Mouse (Mus musculus) hindbrain, embryonic 12.5 days (tissue): ENCODE data around the gene Ctnna2. TPM values are rescaled to one million over a fixed set of nuclear protein-coding genes. Genes with fewer than 3 reads are reported as not detected.

Source experiments
- ATAC-seq: fragments of 200-750 bp; cut with Nextera tagmentation; 2 replicates; pipeline ENCODE4 v1.8.0; 2017; ENCODE audit warnings: moderate TSS enrichment; ENCODE audit not compliant: low FRiP score
- H3K27ac ChIP-seq: fragments of 300-500 bp; sonication (generic); 2 replicates; pipeline ENCODE4 v1.5.1; 2016; ENCODE audit warnings: mild to moderate bottlenecking
- H3K27me3 ChIP-seq: fragments of 300-500 bp; sonication (generic); 2 replicates; pipeline ENCODE4 v1.6.1; 2016; ENCODE audit warnings: mild to moderate bottlenecking
- H3K36me3 ChIP-seq: fragments of 300-500 bp; sonication (generic); 2 replicates; pipeline ENCODE4 v1.6.1; 2016; ENCODE audit warnings: mild to moderate bottlenecking
- H3K4me1 ChIP-seq: fragments of 300-500 bp; sonication (generic); 2 replicates; pipeline ENCODE4 v1.6.1; 2016
- H3K4me2 ChIP-seq: fragments of 300-500 bp; sonication (generic); replicated peaks from 2 replicates; pipeline ENCODE4 v1.6.1; 2016; ENCODE audit warnings: mild to moderate bottlenecking
- H3K4me3 ChIP-seq: fragments of 300-500 bp; sonication (generic); 2 replicates; pipeline ENCODE4 v1.5.1; 2016; ENCODE audit warnings: mild to moderate bottlenecking
- H3K9ac ChIP-seq: fragments of 300-500 bp; sonication (generic); 2 replicates; pipeline ENCODE4 v1.6.1; 2016; ENCODE audit warnings: mild to moderate bottlenecking, moderate library complexity
- H3K9me3 ChIP-seq: fragments of 300-500 bp; sonication (generic); replicated peaks from 2 replicates; pipeline ENCODE4 v1.6.1; 2016; ENCODE audit warnings: mild to moderate bottlenecking
- WGBS: fragments of 180-500 bp; shearing (Covaris S2); methylation state at CpG from one replicate; pipeline ENCODE4 v1.1.7; 2016; 5-methylcytosine and 5-hydroxymethylcytosine counted together
- polyA plus RNA-seq: library from polyadenylated mRNA; unstranded; fragments of >200 nt; fragmentation: Nextera tagmentation; extraction: Ambion mirVana; gene quantifications from 2 replicates; pipeline ENCODE4 v1.2.1, GENCODE M21; 2016

Gene Ctnna2
- polyA plus RNA-seq: 96.8 and 98.5 TPM in 2 replicates

DNA sequence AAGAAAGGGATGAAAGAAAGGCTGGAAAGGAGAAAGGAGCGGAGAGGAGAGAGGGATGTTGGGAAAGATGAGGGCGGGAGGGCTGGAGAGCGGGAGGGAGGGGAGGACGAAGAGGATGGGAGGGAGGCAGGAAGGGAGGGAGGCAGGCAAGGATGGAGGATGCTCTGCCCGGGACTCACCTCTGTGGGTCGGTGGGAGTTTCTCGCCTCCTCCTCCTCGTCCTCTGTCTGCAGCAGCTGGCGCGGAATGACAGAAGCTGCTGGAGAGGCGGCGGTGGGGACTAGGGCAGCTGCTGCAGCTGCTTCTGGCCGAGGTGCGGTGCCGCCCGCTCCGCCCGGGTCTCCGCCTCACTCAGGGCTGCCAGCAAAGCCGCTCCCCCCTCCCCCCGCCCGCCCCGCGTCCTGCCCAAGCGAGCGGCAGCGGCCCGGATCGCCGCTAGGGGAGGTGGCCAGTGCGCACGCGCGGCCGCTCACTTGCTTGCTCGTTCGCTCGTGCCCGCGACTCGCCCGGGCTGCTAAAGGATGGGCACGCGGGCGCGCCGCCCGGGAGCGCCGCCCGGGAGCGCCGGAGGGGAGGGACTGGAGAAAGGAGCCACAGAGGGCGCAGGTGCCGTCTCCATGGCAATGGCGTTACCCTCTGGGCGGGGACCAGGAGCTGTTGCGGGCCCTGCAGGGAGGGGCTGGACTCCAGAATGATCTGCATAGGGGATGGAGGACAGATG lies at the start of gene Ctnna2:
Ctnna2 (minus strand) TSS at position 459 of the 721 bp plus-strand sequence.
- under 1% methylated on average over 43 of the region's 58 CpGs for WGBS
- Histone ChIP-seq H3K9me3 (no peaks in the 10 kb centered on the region), H3K4me2 (peak within 1 kb of the TSS; percentile 57)

DNA sequence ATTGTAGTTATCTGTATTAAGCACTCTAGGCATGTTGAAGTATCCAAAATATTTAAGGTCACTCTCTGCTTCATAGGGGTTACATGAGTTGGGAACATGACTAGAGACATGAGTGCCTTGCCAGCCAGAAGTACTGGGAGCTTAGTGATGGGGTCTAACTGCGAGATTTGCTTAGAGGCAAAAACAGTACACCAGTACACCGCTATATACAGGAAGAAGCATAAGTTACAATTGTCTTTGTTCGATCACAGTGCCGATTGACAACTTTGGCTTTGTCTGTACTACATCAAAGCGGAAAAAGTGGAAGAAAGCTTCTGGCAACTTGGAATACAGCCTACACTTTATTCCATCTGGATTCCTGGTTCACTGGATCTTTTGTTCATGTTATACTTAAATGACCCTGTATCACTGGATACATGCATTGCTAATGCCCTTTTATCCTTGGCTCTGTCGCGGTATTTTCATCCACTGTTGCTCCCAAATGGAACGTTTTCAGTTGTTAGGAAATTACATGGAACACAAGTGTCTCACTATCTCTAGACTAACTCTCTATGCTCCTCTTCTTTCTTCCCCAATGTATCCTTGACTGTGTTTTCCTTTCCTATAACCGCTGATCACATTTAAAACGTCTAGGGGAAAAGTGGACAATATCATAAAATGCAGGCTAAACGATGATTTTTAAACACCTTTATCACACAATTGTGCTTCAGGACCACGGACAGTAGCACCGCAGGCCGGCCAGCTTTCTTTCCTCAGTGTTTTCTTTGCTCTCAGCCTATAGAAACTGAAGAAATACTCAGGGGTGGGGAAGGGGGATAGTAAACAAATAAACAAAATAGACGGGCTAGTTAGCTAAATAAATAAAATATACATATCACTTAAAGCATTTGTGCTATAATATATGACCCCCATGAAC lies 896 bp upstream of the Ctnna2 start:
- 8% methylated on average over 15 of the region's 15 CpGs for WGBS
- Histone ChIP-seq H3K9ac (no peak overlapping the region), H3K36me3 (no peaks in the 10 kb centered on the region), H3K27ac (peak overlapping the region; percentile 95; the same call in 1 of the 2 replicates), H3K4me1 (peaks cover 25% of the 10 kb centered on the region), H3K9me3 (no peaks in the 10 kb centered on the region), H3K4me3 (peak overlapping the region; percentile 65), H3K27me3 (no peaks in the 10 kb centered on the region), H3K4me2 (peak overlapping the region; percentile 57)
- ATAC-seq: peak; percentile 38; the same call in 1 of the 2 replicates

More for the DNA sequence above, at the start of gene Ctnna2:
- Histone ChIP-seq H3K27me3 (no peaks in the 10 kb centered on the region), H3K36me3 (no peaks in the 10 kb centered on the region), H3K27ac (peak within 1 kb of the TSS; percentile 95), H3K9ac (peak within 1 kb of the TSS; percentile 77), H3K4me3 (peak within 1 kb of the TSS; percentile 65), H3K4me1 (peaks cover 25% of the 10 kb centered on the region)
- ATAC-seq: peak; percentile 98

DNA sequence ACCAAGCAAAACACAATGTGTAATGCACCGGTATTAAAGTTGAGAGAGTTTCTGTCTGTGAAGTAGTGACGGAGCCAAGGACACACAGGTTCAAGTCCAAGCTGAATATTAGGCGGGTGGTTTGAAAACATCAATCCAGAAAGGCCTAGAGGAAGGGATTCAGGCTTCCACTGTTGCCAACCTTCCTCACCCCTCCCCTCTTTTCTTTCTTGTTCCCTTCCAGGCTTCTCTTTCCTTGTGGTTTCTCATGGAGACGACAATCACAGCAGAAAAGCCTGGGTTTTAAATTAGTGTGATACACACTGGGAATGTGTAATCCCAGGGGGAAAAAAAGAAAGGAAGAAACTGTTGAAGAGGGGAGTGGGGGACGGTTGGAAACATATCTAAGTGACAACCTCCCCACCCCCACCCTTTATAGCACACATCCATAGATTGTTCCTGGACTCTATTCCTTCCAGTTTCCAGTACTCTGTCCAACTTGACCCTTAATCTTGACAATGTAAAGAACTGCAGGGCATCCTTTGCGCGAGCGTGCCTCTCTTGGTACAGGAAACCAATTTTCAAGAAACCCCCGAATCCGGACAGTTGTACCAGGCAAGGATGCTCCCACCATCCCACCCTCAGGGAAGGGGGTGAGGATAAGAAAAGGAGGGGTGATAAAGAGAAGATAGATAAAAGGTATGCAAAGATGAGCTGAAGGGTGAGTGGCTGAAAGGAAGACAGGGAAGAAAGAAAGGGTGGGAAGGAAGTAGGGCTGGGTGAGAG lies 841 bp downstream of the Ctnna2 start:
- peak overlapping the region; percentile 77 for H3K9ac ChIP-seq
- H3K4me3 ChIP-seq: peak overlapping the region; percentile 65
- peaks cover 25% of the 10 kb centered on the region for H3K4me1 ChIP-seq
- peak overlapping the region; percentile 57 for H3K4me2 ChIP-seq
- 12% methylated on average over 10 of the region's 10 CpGs for WGBS
- H3K36me3 ChIP-seq: no peaks in the 10 kb centered on the region
- H3K9me3 ChIP-seq: no peaks in the 10 kb centered on the region
- no peaks in the 10 kb centered on the region for H3K27me3 ChIP-seq
- H3K27ac ChIP-seq: peak overlapping the region; percentile 95
- ATAC-seq: peak; percentile 36

DNA sequence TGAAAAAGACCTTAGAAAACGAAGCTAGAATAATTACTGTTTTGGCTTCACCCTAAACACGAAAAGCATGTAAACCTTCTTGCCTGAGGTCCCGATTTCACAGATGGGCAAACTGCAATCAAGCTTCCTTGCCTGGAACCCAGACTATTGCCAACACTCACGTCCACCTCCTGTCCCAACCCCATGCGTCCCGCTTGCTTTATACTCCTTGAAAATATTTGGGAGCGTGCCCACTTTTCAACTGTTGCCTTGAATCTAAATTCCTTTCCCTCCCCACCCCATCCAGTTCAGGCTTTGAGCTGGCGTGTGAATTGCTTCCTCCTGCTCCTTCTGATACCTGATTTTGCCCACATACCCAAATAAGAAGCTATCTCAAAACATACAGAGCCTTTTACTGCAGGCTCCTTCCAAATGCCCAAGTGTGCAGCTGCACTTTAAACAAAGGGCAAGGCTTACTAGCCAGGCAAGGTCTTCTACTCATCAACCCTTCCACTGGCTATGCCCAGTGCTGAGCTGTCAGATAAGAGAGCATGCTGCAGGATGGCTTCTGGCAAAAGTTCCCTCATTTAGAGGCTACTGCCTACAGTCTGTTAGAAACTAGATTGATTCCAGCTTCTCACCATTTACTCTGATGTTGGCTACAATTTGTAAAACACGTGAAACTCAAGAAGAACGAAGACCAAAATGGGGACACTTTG lies 8.8 kb downstream of the Ctnna2 start:
- Histone ChIP-seq H3K4me2 (no peak overlapping the region; the same call in 1 of the 2 replicates), H3K27ac (peak overlapping the region; percentile 58; the same call in 1 of the 2 replicates)
- peak; percentile 57; the same call in 1 of the 2 replicates for ATAC-seq

DNA sequence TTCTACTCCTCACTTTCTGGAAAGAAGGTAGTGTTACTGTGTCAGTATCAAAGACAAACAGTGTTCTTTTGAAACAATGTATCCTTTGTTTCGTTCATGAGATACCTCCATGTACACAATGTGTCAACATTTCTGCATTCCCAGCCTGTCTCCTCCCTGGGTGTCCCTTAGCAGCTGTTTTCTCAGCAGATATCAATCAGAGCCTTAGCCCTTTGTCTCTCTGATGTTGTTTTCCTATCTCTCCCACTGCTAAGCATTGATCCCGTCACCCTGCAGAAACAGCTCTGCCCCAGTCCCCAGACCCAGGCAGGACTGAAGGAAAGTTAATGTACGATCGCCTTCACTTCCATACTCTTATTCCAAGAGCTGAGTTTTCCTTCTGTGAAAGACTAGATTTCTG lies 9.7 kb downstream of the Ctnna2 start:
- Histone ChIP-seq H3K27me3 (no peaks in the 10 kb centered on the region), H3K36me3 (no peaks in the 10 kb centered on the region), H3K9me3 (no peaks in the 10 kb centered on the region), H3K9ac (no peak overlapping the region), H3K4me3 (no peak overlapping the region), H3K27ac (peak overlapping the region; percentile 62), H3K4me2 (peak overlapping the region; percentile 19; the same call in 1 of the 2 replicates), H3K4me1 (peaks cover 14% of the 10 kb centered on the region)
- peak; percentile 67 for ATAC-seq
- WGBS: 24% methylated on average over 4 of the region's 4 CpGs

More for the DNA sequence above, 8.8 kb downstream of the Ctnna2 start:
- H3K9me3 ChIP-seq: no peaks in the 10 kb centered on the region
- no peak overlapping the region for H3K4me3 ChIP-seq
- no peaks in the 10 kb centered on the region for H3K36me3 ChIP-seq
- H3K4me1 ChIP-seq: peaks cover 14% of the 10 kb centered on the region
- H3K9ac ChIP-seq: no peak overlapping the region
- no peaks in the 10 kb centered on the region for H3K27me3 ChIP-seq
- WGBS: 56% methylated on average over 10 of the region's 10 CpGs

DNA sequence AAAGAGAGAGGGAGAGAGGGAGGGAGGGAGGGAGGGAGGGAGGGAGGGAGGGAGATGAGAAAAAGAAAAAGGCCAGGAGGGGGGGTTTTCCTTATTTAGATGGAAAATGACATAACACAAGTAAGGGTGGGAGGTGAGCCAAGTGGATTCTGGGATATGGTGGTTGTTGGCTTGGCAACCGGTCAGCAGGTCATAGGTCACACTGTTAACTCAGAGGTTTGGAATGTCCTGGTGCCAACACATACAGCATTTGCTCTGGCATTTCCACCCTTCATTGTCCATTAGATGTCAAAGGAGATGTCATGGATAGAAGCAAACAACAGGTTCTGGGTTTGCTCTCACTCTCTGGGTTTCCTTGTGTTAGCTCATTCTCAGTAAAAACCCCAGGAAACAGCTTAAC lies 17.5 kb downstream of the Ctnna2 start:
- Histone ChIP-seq H3K4me3 (no peak overlapping the region), H3K36me3 (no peaks in the 10 kb centered on the region), H3K4me2 (no peak overlapping the region), H3K27ac (no peak overlapping the region), H3K27me3 (no peaks in the 10 kb centered on the region), H3K9me3 (no peaks in the 10 kb centered on the region), H3K9ac (no peak overlapping the region), H3K4me1 (0 out of 2 replicates have a peak, but pooled peaks cover 2% of the 10 kb centered on the region)
- no peak for ATAC-seq
- whole genome bisulfite sequencing: 62% methylated on average over 1 of the region's 1 CpGs

DNA sequence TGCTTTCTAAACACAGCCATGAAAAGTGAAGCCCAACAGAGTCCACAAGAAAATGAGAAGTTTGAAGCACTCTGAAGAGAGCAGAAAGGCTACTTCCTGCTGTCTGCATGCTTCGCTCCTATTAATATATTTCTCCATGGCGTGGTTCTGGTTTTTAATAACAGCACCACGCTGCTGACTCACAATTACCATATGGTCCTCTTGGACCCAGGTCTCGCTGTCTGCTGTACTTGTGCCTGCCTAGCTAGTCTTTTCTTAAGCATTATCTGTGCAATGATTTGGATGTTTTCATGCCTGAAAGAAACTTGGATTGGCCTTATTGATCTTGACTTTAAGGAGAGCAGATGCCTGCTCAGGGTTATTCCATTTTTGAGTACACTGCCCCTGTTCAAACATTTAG lies 28.2 kb downstream of the Ctnna2 start:
- Histone ChIP-seq H3K4me3 (no peak overlapping the region), H3K9me3 (no peaks in the 10 kb centered on the region), H3K27ac (no peak overlapping the region), H3K36me3 (no peaks in the 10 kb centered on the region), H3K4me2 (no peak overlapping the region), H3K4me1 (peaks cover 2% of the 10 kb centered on the region; the same call in 1 of the 2 replicates), H3K27me3 (no peaks in the 10 kb centered on the region), H3K9ac (no peak overlapping the region)
- no peak for ATAC-seq
- 75% methylated on average over 4 of the region's 4 CpGs for WGBS

DNA sequence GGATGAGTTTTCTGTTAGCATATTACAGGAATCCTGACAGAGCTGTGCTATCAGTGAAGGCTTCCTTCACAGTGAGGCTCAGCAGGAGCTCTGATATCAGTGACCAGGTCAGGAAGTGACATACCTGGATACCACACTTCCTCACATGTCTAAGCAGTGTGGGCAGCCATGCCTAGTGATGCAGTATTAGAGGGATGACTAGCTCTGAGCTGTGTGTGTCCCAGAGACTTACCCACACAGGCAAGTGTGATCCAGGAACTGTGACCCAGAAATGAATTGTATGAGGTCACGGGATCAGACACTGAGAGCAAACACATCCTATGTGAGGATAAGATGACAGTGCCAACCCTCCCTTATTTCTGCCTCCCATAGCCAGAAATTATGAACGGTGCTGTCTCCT lies 28.8 kb downstream of the Ctnna2 start:
- Histone ChIP-seq H3K4me1 (peaks cover 2% of the 10 kb centered on the region; the same call in 1 of the 2 replicates), H3K9me3 (no peaks in the 10 kb centered on the region), H3K27ac (no peak overlapping the region), H3K4me2 (no peak overlapping the region), H3K4me3 (no peak overlapping the region), H3K27me3 (no peaks in the 10 kb centered on the region), H3K36me3 (no peaks in the 10 kb centered on the region), H3K9ac (no peak overlapping the region)
- no peak for ATAC-seq
- WGBS: 85% methylated on average over 2 of the region's 2 CpGs

DNA sequence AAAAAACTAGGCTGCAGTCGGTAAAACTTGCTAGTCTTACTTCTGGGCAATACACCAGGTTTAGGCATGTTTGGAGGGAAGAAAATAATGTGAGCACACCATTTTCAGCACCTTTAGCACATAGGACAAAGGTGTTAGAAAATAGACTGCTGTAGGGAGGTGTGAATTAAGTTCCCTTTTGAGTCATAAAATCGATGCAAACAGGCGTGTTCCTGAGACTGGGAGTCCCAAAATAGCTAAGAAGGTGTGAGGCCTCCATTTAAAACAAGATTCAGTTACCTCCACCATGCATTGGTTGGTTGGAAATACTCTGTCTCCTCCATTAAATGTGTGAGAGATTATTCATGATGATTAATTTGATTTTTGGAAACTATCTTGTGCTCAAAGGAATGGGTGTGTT lies 50.1 kb downstream of the Ctnna2 start:
- Histone ChIP-seq H3K4me2 (no peak overlapping the region), H3K36me3 (no peaks in the 10 kb centered on the region), H3K4me3 (no peak overlapping the region), H3K27ac (no peak overlapping the region), H3K9ac (no peak overlapping the region), H3K9me3 (no peaks in the 10 kb centered on the region), H3K27me3 (no peaks in the 10 kb centered on the region), H3K4me1 (no peaks in the 10 kb centered on the region)
- WGBS: 93% methylated on average over 3 of the region's 3 CpGs
- no peak for ATAC-seq

DNA sequence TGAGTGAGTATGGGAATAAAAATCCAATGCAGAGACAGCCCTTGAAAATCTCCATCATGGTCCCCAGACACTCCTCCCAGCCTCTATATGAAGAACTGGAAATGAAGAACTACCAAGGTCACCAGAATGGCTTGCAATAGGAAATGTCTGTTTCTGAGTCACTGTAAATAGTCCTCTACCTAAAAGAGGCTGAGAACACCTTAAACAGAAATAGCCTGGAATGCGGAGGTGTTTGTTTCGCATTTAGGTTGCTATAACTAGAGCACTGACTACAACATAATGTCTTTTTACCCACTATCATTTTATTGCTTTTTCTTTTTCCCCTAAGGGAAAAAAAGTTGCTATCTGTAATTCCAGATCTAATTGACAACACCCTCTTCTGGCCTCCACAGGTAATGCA lies 106.3 kb downstream of the Ctnna2 start:
- Histone ChIP-seq H3K4me2 (no peak overlapping the region), H3K9ac (no peak overlapping the region), H3K27me3 (no peaks in the 10 kb centered on the region), H3K27ac (no peak overlapping the region), H3K4me3 (no peak overlapping the region), H3K9me3 (no peaks in the 10 kb centered on the region), H3K36me3 (no peaks in the 10 kb centered on the region), H3K4me1 (no peaks in the 10 kb centered on the region)
- WGBS: 97% methylated on average over 2 of the region's 2 CpGs
- ATAC-seq: no peak

DNA sequence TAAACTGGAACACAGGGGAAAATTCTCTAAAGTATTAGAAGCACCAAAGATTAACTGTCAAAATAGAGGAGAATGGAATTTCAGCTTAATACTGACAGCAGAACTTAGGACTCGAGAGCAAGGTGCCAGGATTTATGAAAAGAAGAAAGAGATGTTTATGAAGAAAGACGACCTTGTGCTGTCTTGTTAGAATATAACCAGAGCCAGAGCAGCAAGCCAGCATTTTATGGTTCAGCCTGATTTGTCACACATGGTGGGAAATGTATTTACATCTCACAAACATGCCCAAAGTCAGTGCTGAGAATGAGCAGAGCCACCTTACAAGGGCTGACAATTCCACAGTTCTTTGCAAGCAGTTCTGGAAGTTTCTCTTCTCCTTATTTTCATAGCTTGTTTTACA lies 110.2 kb downstream of the Ctnna2 start:
- ATAC-seq: no peak
- no peak overlapping the region for H3K4me3 ChIP-seq
- no peaks in the 10 kb centered on the region for H3K9me3 ChIP-seq
- H3K4me2 ChIP-seq: no peak overlapping the region
- no peaks in the 10 kb centered on the region for H3K27me3 ChIP-seq
- no peaks in the 10 kb centered on the region for H3K4me1 ChIP-seq
- H3K36me3 ChIP-seq: no peaks in the 10 kb centered on the region
- WGBS: 39% methylated on average over 2 of the region's 2 CpGs
- H3K27ac ChIP-seq: no peak overlapping the region
- H3K9ac ChIP-seq: no peak overlapping the region
